Comparison of ENCODE assay signal across 8 mouse cellular contexts in the genomic region with DNA sequence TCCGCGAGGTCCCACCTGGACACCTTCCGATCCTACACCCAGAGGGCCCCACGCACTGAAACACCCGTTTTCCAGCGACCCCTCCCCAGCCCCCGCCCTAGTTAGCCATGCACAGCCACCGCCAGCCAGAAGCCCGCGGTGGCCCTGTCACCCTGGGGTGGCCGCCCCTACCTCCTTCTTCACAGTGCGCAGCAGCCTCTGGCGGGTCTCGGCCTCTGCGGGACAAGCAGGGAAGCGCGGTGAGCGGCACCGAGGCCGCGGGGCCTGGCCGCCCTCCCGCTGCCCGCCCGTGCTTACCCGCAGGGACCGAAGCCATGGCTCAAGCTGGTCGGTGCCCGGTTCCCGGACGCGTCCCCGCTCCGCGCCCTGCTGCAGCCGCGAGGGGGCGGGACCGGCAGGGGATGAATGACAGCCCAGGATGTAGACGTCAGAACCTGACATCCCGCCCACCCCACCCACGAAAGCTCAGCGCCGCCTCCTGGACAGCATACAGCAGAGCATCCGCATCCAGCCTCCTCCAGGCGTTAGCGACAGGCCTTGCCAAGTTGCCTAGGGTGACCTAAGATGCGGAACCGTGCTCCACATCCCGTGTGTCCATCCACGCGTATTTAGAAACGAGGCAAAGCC. TPM values are rescaled to one million over a fixed set of nuclear protein-coding genes. Genes with fewer than 3 reads are reported as not detected.
DNase-seq lines count a peak whose midpoint lies in the region; ATAC-seq and TF ChIP-seq lines count a peak whose summit lies in the region.

Gene Sgsm1, minus strand, starts transcription at position 410 of the 627 bp plus-strand sequence.

- peak; percentile 83 for TF ChIP-seq CTCF in hindbrain, postnatal 0 days (IDR thresholded peaks at IDR 0.05; ENCODE audit: low read depth)
- TF ChIP-seq CTCF in left cerebral cortex, adult 2 months (IDR thresholded peaks at IDR 0.05), result peak; percentile 67

- peak within 1 kb of the TSS; percentile 83 for H3K9ac ChIP-seq in hindbrain, postnatal 0 days (replicated peaks; ENCODE audit: low read length)

- H3K27me3 ChIP-seq in hindbrain, postnatal 0 days (ENCODE audit: insufficient read depth, low read length), result no peaks in the 10 kb centered on the region

- peak within 1 kb of the TSS; percentile 78 for H3K4me3 ChIP-seq in hindbrain, postnatal 0 days (ENCODE audit: low read length)
- H3K4me3 ChIP-seq in left cerebral cortex, adult 2 months, result peak within 1 kb of the TSS; percentile 76

- no peaks in the 10 kb centered on the region for H3K36me3 ChIP-seq in hindbrain, postnatal 0 days (ENCODE audit: insufficient read depth, low read length)

- H3K4me2 ChIP-seq in hindbrain, postnatal 0 days (ENCODE audit: low read depth, low read length), result peak within 1 kb of the TSS; percentile 76

- peaks cover 28% of the 10 kb centered on the region for H3K4me1 ChIP-seq in hindbrain, postnatal 0 days (ENCODE audit: insufficient read depth, low read length)

- peak within 1 kb of the TSS; percentile 67 for H3K27ac ChIP-seq in hindbrain, postnatal 0 days
- peak within 1 kb of the TSS; percentile 94 for H3K27ac ChIP-seq in left cerebral cortex, adult 2 months

- intact Hi-C loops in gastrocnemius, postnatal 14 days (cut with DNase I; ENCODE audit: low total_unique reads), result no loop called here
- intact Hi-C loops in left cerebral cortex, adult 2 months (cut with DNase I), result loop anchor here (1.0 kb wide), 1 partner anchor 22 kb away; no protein-coding TSS in a partner anchor

- 4% methylated on average over 51 of the region's 53 CpGs for WGBS in hindbrain, postnatal 0 days

- DNase-seq in adrenal gland, adult 8-10 months, result peak; percentile 33
- peak; percentile 89 for DNase-seq in embryo, embryonic 10 days (ENCODE audit: low spot score)
- DNase-seq in gastrocnemius, postnatal 14 days, result peak; percentile 78
- peak; percentile 94 for DNase-seq in hindbrain, postnatal 0 days (ENCODE audit: low spot score)
- peak; percentile 87 for DNase-seq in left cerebral cortex, adult 2 months (ENCODE audit: extremely low spot score in 1 of 2, low spot score in 2 of 2)
- DNase-seq in lung, postnatal 36 days, result peak; percentile 83
- peak; percentile 89 to 93 for DNase-seq in right cerebral cortex, postnatal 10 days (ENCODE audit: low spot score in 2 of 2)

- peak; percentile 81 for ATAC-seq in hindbrain, postnatal 0 days
- ATAC-seq in inflammation-experienced regulatory T-cells, adult 6 months, result no peak

- no peaks in the 10 kb centered on the region for H3K9me3 ChIP-seq in hindbrain, postnatal 0 days (ENCODE audit: low read length)

RNA-seq across cellular contexts. Expression of gene Sgsm1, which starts in this region (rescaled TPM):
- total RNA-seq in adrenal gland, adult 8-10 months (2022), result 10 to 100 TPM; 14.8 to 23.5 (median 18.8) TPM
- total RNA-seq in gastrocnemius, postnatal 14 days (2021), result under 1 TPM; 0.62 to 0.70 TPM
- 33.4 and 43.4 TPM in 2 replicates for total RNA-seq in hindbrain, postnatal 0 days (2014; rRNA removed)
- 13.8 and 15.2 TPM in 2 replicates for polyA plus RNA-seq in hindbrain, postnatal 0 days (2015; fragmentation: Nextera tagmentation; extraction: Ambion mirVana)
- 100 to 1,000 TPM; 175 to 185 TPM for total RNA-seq in left cerebral cortex, adult 2 months (2021)
- polyA plus RNA-seq in inflammation-experienced regulatory T-cells, adult 6 months (2017; shearing (Covaris generic)), result not detected

Comparison
In these comparisons a context has a peak if more than half of its experiments do, and no peak if none do; other contexts are left out.
1. RNA of gene Sgsm1 (total RNA-seq): 175 to 185 TPM in left cerebral cortex, adult 2 months, 33.4 to 43.4 TPM in hindbrain, postnatal 0 days and 14.8 to 23.5 TPM in adrenal gland, adult 8-10 months; 0.62 to 0.70 TPM in gastrocnemius, postnatal 14 days; every median in the first group is over 4 times any median in the second.
2. RNA of gene Sgsm1 (polyA plus RNA-seq): 13.8 to 15.2 TPM in hindbrain, postnatal 0 days; not detected in inflammation-experienced regulatory T-cells, adult 6 months; every median in the first group is over 10 times any median in the second.
3. Peak in DNase-seq in gastrocnemius, postnatal 14 days; RNA of the gene not detected or under 1 TPM.
4. DNase-seq: peak in every context shown above with its lines; median percentile 94 in hindbrain, postnatal 0 days; 91 in right cerebral cortex, postnatal 10 days; 89 in embryo, embryonic 10 days; 87 in left cerebral cortex, adult 2 months; 83 in lung, postnatal 36 days; 78 in gastrocnemius, postnatal 14 days; 33 in adrenal gland, adult 8-10 months.